Mouse (Mus musculus): ENCODE data around the gene Wdr5b. TPM values are rescaled to one million over a fixed set of nuclear protein-coding genes. Genes with fewer than 3 reads are reported as not detected.
"Not testable (repeated sequence)": the region's sequence is repeated elsewhere in the genome, so short reads cannot be mapped to it uniquely, and the experiment has no call there.

The Wdr5b gene
- 1 to 10 TPM; 4.4 to 8.5 TPM for polyA plus RNA-seq (2017; shearing (Covaris generic))

DNA sequence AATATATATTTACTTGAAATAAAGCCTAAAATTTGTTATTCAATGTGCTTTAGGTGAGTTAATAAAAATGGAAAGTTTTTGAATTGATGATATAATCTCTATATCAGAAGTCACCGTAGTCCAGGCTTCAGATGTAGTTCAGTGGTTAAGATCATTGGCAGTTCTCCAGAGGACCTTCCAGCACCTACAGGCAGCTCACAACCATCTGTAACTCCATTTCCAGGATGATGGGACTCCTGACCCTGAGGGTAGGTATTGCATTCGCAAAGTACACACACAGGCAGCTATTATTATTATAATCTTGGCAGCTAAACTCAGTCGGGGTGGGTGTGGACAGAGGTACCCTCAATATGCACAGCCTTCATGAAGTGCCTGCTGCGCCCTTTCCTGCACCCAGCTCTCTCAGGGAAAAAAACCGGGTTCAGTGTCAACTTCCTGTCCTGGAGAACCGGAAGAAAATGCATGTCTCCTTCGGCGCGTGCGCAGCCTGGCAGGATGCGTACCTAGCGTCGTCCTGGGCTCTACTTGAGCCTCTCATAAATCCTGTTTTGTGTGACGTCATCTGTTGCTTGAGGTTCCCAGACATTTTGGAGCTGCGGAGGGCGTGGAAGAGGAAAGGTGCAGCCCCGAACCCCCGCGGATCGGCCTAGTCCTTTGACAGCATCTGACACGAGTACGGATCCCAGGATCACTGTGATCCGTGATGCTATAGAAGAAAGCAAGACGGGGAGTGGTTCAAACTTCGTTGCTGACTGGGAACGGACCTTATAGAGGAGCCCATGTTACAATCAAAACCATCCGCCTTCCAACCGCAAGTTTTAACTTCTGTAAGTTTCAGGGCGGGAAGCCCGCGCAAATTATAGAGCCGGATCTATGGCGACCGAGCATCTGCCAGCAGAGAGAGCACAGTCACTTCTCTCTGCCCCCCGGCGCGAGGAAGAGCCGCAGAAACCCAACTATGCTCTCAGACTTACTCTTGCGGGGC, at the start of gene Wdr5b:
Wdr5b (plus strand) TSS at position 551 of the 985 bp plus-strand sequence.
- ATAC-seq: peak; percentile 98

- ATAC-seq: no peak
Observed at GRCm38 (mm10) chr16:35992391-35992790, 48.6 kb upstream of the Wdr5b start.

DNA sequence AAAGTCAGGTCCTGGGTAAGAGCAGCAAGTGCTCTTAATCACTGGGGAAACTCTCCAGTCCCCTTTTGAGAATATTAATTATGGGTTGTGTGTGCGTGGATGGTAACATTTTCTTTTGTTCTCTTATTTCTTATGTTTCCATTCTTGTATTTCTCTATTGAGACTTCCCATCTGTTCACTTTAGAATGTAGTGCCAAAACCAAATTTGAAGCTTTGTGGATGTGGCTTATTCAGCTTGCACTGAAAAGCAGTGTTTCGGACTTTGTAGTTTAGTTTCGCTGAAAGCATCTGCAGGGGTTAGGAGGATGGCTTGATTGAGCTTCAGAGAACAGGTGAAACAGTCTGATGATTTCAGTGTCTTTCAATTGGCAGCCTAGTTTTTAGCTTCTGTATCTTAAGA, 47.7 kb upstream of the Wdr5b start:
- ATAC-seq: no peak

- ATAC-seq: not testable (repeated sequence)
Observed at GRCm38 (mm10) chr16:35998852-35999251, 42.1 kb upstream of the Wdr5b start.

DNA sequence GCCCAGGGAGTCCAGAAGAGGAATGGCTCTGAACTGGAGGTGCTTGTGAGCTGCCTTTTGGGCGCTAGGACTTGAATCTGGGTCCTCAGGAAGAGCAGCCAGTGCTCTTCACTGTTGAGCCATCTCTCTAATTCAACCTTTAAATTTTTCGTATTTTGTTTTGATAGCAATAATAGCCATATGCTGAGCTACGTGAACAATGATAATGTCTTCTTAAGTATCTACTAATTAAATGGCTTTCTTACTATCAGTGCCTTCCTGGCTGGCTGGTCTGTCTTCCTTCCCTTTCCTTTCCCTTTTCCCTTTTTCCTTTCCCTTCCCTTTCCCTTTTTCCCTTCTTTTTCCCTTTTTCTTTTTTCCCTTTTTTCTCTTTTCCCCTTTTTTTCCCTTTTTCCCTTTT, 32.6 kb upstream of the Wdr5b start:
- ATAC-seq: peak; percentile 56

GRCm38 (mm10) chr16:36016335-36016734, 24.7 kb upstream of the Wdr5b start:
- no peak for ATAC-seq

- not testable (repeated sequence) for ATAC-seq
Observed at GRCm38 (mm10) chr16:36028120-36028519, 12.9 kb upstream of the Wdr5b start.

- ATAC-seq: no peak
Observed at GRCm38 (mm10) chr16:36041625-36042020, 633 bp downstream of the Wdr5b start.

- no peak for ATAC-seq
Observed at GRCm38 (mm10) chr16:36043073-36043472, 2.1 kb downstream of the Wdr5b start.

GRCm38 (mm10) chr16:36043964-36044363, 3.0 kb downstream of the Wdr5b start:
- ATAC-seq: no peak

DNA sequence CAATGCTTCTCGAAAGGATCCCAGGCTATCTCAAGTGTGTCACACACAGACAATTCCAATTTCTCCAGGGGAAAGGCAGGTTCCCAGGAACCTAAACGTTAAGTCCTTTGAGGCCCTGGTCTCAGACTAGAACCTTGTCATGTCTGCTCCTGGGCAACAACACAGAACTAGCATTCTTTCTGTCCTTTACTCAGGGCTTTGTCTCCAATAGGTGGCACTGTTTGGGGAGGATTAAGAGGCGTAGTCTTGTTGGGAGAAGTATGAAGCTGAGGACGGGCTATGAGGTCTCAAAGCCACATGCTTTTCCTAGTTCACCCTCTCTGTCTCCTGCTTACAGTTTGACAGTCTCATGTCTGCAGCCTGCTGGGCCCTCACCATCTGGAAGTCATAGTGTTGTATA, 6.5 kb downstream of the Wdr5b start:
- ATAC-seq: no peak

DNA sequence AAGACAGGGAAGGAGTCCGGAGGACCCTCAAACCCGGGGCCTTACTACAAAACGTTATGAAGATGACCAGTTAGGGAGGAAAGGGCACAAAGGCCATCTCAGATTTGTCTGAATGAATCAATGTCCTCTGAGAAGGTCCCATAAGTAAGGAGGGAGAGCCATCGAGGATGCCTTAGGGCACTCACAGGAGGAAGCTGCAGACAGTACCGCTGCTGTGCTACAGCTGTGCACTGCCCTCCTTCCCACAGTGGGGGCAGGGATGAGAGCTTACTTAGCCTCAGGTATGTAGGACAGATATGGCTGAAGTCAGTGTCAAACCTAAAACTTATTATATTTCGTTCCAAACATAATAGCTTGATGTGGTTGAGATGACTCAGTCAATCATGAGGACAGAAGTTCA, 10.5 kb downstream of the Wdr5b start:
- no peak for ATAC-seq

GRCm38 (mm10) chr16:36053524-36054275, 12.7 kb downstream of the Wdr5b start:
- ATAC-seq: no peak

- ATAC-seq: no peak
Observed at GRCm38 (mm10) chr16:36054920-36055319, 13.9 kb downstream of the Wdr5b start.

DNA sequence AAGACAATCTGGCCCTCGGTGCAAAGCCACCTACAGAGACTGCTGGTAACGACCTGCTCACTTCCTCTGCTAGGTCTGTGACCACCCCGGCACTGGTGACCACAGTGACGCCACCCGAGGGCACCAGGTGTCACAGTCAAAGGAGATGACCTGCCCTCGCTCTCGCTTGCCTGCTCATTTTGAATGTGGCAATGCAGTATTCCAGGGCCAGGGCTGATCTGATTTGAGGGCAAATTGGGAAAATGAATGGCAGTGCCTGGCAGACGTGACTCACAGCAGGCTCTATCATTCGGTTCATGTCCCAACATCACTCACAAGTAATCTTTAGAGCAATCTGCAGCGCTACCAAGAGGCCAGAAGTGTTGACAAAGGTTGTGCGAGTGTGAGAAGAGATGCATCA, 15.4 kb downstream of the Wdr5b start:
- ATAC-seq: no peak

DNA sequence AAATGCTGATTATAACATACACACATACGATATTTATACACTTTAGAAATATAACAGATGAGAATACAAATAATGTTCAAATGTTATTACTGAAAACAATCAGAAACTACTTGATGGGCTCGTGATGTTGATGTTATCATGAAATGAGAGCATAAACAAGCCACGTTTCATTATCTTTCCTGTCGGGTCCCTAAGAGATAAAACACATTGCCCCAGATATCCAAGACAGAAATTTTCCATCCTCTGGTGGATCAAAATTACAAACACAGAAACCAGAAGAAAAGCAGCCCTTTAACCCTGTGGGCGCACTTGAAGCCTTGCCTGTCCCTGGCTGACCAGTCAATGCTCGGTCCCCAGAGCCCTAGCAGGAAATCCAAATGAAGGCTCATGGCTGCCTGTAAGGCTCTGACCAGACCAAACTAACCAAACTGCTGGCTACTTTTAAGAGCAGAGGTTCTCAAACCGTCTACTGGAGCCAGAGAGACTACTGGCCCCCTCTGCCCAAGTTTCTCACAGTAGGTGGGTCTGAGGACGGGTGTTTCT, 17.0 kb downstream of the Wdr5b start:
- no peak for ATAC-seq

DNA sequence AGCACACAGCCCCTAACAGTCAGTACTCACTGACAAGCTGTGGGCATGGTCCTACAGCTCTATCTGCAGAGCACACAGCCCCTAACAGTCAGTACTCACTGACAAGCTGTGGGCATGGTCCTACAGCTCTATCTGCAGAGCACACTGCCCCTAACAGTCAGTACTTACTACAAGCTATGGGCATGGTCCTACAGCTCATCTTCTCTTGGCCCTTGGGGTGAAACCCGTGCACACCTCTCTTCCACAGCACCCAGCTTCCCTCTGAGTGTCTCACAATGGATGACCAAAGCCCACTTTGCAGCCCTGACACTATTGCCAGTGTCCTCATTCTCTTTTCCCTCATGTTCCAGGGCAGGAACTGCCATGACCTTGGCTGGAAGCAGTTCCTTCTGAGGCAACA, 21.5 kb downstream of the Wdr5b start:
- not testable (repeated sequence) for ATAC-seq

DNA sequence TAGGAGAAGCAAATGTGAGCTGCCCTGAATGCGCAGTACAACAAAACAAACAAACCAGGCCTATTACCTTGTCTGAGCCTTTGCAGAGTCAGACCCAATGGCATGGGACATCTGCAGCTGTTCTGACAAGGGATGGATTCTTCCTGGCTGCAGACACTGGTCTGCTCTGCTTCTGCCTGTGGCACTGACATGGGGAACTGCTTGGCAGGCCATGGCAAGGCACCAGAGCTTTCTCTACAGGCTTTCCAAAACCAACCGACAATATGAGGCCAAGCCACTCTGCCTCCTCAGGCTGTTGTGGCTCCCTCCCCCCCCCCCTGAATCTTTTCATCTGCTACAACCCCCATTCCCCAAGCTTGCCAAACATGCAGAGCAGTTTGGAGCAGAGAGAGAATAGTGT, 22.3 kb downstream of the Wdr5b start:
- no peak for ATAC-seq

DNA sequence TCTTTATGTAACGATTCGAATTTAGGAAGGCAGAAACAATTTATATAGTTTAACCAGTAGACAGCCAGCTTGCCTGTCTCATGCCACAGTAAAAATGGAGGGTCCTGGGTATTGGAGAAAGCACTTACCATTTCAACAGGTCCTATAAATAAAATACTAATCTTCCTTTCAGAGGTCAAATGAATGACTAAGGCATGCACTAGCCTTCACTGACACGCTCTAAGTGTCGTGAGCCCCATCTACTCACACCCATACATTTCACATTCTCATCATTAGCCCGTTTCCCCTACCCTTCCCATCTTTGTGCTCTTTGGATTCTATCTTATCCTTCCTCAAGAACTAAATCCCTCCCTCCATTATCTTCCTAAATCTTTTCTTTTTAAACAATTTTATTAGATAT, 23.9 kb downstream of the Wdr5b start:
- no peak for ATAC-seq

DNA sequence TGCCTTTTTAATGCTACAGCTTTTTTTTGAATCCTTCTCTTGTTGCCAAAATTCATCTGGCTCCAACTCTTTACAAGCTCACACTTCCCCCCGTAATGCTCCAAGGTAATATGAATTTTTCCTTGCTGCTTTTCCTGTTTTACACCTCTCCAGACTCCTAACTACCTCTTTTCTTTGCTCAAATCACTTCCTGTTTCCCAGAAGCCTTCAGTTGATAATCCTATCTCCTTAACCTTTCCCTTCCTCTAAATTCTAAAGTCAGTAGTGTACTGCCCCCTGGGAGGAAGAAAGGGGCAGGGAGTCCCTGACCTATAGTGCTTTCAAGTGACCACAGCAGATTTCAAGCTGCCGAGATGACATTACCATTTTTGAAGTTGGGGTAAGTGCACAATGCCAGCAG, 26.7 kb downstream of the Wdr5b start:
- no peak for ATAC-seq

DNA sequence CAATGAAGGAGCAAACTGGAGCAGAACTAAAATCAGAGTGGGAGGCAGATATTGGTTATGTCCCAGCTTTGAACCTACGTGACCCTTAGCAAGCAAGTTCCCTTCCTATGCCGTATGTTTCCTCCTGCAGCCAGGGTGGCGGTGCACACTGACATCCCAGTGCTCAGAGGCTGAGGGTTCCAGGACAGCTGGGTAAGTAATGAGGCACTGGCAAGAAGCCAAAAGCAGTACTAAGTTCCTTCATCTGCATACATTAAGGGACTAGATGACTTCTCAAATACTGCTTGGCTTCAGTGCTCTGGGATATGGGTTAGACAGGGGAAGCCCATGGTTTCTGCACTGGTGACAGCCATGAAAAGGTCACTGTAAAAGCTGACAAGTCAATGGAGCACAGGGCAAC, 27.4 kb downstream of the Wdr5b start:
- no peak for ATAC-seq

DNA sequence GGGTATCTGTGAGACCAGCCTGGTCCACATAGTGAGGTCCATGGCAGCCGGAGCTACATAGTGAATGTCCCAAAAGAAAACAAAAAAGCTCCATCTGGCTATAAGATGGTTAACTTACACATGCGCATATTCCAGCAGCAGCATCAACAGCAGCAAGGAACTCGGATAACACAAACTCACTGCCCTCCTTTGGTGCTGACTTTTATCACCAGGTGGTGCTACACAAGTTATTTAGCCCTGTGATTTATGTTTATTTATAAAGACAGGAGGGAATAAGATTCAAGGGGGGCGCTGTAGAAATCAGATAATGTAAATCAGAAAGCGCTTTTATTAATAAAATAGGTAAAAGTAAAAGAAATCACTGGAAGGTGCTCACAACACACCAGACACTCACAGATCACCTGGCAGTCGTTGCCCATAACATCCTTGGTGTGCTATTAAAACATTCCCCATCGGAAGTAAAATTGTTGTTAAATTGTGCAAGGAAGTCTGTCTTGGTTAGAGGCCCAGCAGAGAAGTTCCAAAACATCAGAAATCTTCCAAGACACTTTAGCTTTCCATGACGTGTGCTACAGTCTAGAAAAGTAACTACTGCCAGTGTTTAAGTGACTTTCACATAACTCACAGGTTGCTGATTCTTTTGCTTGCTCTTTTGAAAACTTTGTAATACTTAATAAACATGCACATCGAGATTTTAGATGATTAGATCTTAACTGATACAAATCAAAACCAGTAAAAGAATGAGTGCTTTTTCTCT, 29.0 kb downstream of the Wdr5b start:
- no peak for ATAC-seq

GRCm38 (mm10) chr16:36071071-36071449, 30.1 kb downstream of the Wdr5b start:
- ATAC-seq: peak; percentile 37
